In genomic region chr5:98902339-98902738, GRCm38 (mm10) we compare ENCODE assay signal across 8 mouse cellular contexts. TPM values are rescaled to one million over a fixed set of nuclear protein-coding genes. Genes with fewer than 3 reads are reported as not detected.
DNase-seq lines count a peak whose midpoint lies in the region; ATAC-seq lines count a peak whose summit lies in the region.

No protein-coding gene starts in this region.

- H3K27ac ChIP-seq in midbrain, embryonic 14.5 days (replicated peaks; ENCODE audit: low read depth, low read length), result no peak overlapping the region

- no peak; the same call in 1 of the 2 replicates for ATAC-seq in midbrain, embryonic 14.5 days (ENCODE audit: low FRiP score, low TSS enrichment)

- H3K4me1 ChIP-seq in midbrain, embryonic 14.5 days (ENCODE audit: control insufficient read depth, insufficient read depth, low read length), result no peaks in the 10 kb centered on the region

- H3K9ac ChIP-seq in midbrain, embryonic 14.5 days (replicated peaks; ENCODE audit: low read length), result no peak overlapping the region

- H3K4me3 ChIP-seq in midbrain, embryonic 14.5 days (replicated peaks; ENCODE audit: low read depth, low read length), result no peak overlapping the region

- DNase-seq in cerebellum, postnatal 10 days, result peak; percentile 30 to 66
- DNase-seq in cerebellum, adult 8-10 months, result no peak
- peak; percentile 5 for DNase-seq in layer of hippocampus, adult 9-11 months
- no peak for DNase-seq in layer of hippocampus, postnatal 10 days (ENCODE audit: low spot score in 2 of 2)
- peak; percentile 34 for DNase-seq in brain, embryonic 18.5 days (ENCODE audit: low read depth, low spot score)
- peak; percentile 84 for DNase-seq in midbrain, embryonic 14.5 days
- no peak for DNase-seq in thymus, postnatal 4 days
- no peak for DNase-seq in urinary bladder, adult 2 months (ENCODE audit: low spot score)

- H3K27me3 ChIP-seq in midbrain, embryonic 14.5 days (ENCODE audit: control insufficient read depth, insufficient read depth, low read length), result no peaks in the 10 kb centered on the region

- no peaks in the 10 kb centered on the region for H3K9me3 ChIP-seq in midbrain, embryonic 14.5 days (ENCODE audit: control insufficient read depth, low read length)

- WGBS in midbrain, embryonic 14.5 days, result 61% methylated on average over 4 of the region's 4 CpGs

- no peaks in the 10 kb centered on the region for H3K36me3 ChIP-seq in midbrain, embryonic 14.5 days (ENCODE audit: control insufficient read depth, insufficient read depth, low read length)

- H3K4me2 ChIP-seq in midbrain, embryonic 14.5 days (ENCODE audit: low read length), result no peak overlapping the region

RNA-seq across cellular contexts. Expression of gene Bmp3, which starts 48.1 kb away (rescaled TPM):
- 1 to 10 TPM; 6.1 to 6.3 TPM for total RNA-seq in layer of hippocampus, postnatal 10 days (2021)
- polyA plus RNA-seq in midbrain, embryonic 14.5 days (2014; fragmentation: Nextera tagmentation; extraction: Ambion mirVana), result 1.3 and 2.1 TPM in 2 replicates
- polyA plus RNA-seq in urinary bladder, adult 2 months (2012; rRNA removed), result 51.1 and 66.0 TPM in 2 replicates

Comparison
In these comparisons a context has a peak if more than half of its experiments do, and no peak if none do; other contexts are left out.
1. DNase-seq: peak in cerebellum, postnatal 10 days (2 of 2), layer of hippocampus, adult 9-11 months (single experiment), brain, embryonic 18.5 days (single experiment) and midbrain, embryonic 14.5 days (single experiment); none in cerebellum, adult 8-10 months (single experiment), layer of hippocampus, postnatal 10 days (0 of 2), thymus, postnatal 4 days (single experiment) and urinary bladder, adult 2 months (single experiment).
2. RNA of gene Bmp3, which starts 48.1 kb away (polyA plus RNA-seq): 51.1 to 66.0 TPM in urinary bladder, adult 2 months; 1.3 to 2.1 TPM in midbrain, embryonic 14.5 days; every median in the first group is over 10 times any median in the second.